Mouse (Mus musculus): ENCODE results near the gene Tmem198. TPM values are rescaled to one million over a fixed set of nuclear protein-coding genes. Genes with fewer than 3 reads are reported as not detected.

The Tmem198 gene
- polyA plus RNA-seq, 1 experiment, result 3.0 TPM

- H3K36me3 ChIP-seq (ENCODE audit: control insufficient read depth, insufficient read depth, low read length), result no peaks in the 10 kb centered on the region
- H3K27me3 ChIP-seq (ENCODE audit: control insufficient read depth, insufficient read depth, low read length), result peaks cover 7% of the 10 kb centered on the region; the same call in 1 of the 2 replicates
- no peak for DNase-seq
- no peak for TF ChIP-seq CTCF (IDR thresholded peaks at IDR 0.05; ENCODE audit: borderline replicate concordance, control insufficient read depth, extremely low read depth, insufficient read depth, low read length, poor library complexity)
- no peak for TF ChIP-seq POLR2A (IDR thresholded peaks at IDR 0.05; ENCODE audit: control insufficient read depth, extremely low read depth, insufficient read depth, low read length, poor library complexity)
- WGBS, result 81% methylated on average over 7 of the region's 7 CpGs
- no peaks in the 10 kb centered on the region for H3K4me1 ChIP-seq (replicated peaks; ENCODE audit: control insufficient read depth, insufficient read depth, low read length)
- no peak overlapping the region for H3K4me3 ChIP-seq (ENCODE audit: control insufficient read depth, insufficient read depth, low read length)
- no peak overlapping the region for H3K27ac ChIP-seq (ENCODE audit: control insufficient read depth, insufficient read depth, low read length)
Measured at GRCm38 (mm10) chr1:75460297-75460696, 19.0 kb upstream of the Tmem198 start.

GRCm38 (mm10) chr1:75462636-75463035, 16.7 kb upstream of the Tmem198 start:
- Histone ChIP-seq H3K27ac (ENCODE audit: control insufficient read depth, insufficient read depth, low read length) (no peak overlapping the region), H3K27me3 (ENCODE audit: control insufficient read depth, insufficient read depth, low read length) (peaks cover 5% of the 10 kb centered on the region; the same call in 1 of the 2 replicates), H3K36me3 (ENCODE audit: control insufficient read depth, insufficient read depth, low read length) (no peaks in the 10 kb centered on the region), H3K4me1 (replicated peaks; ENCODE audit: control insufficient read depth, insufficient read depth, low read length) (no peaks in the 10 kb centered on the region), H3K4me3 (ENCODE audit: control insufficient read depth, insufficient read depth, low read length) (no peak overlapping the region)
- no peak for DNase-seq
- WGBS, result 57% methylated on average over 1 of the region's 1 CpGs
- TF ChIP-seq POLR2A (IDR thresholded peaks at IDR 0.05; ENCODE audit: control insufficient read depth, extremely low read depth, insufficient read depth, low read length, poor library complexity) (no peak), CTCF (IDR thresholded peaks at IDR 0.05; ENCODE audit: borderline replicate concordance, control insufficient read depth, extremely low read depth, insufficient read depth, low read length, poor library complexity) (no peak)

- Histone ChIP-seq H3K4me3 (ENCODE audit: control insufficient read depth, insufficient read depth, low read length) (no peak overlapping the region), H3K4me1 (replicated peaks; ENCODE audit: control insufficient read depth, insufficient read depth, low read length) (no peaks in the 10 kb centered on the region), H3K27ac (ENCODE audit: control insufficient read depth, insufficient read depth, low read length) (no peak overlapping the region), H3K36me3 (ENCODE audit: control insufficient read depth, insufficient read depth, low read length) (no peaks in the 10 kb centered on the region), H3K27me3 (ENCODE audit: control insufficient read depth, insufficient read depth, low read length) (no peaks in the 10 kb centered on the region; the same call in 1 of the 2 replicates)
- 93% methylated on average over 5 of the region's 5 CpGs for WGBS
- no peak for DNase-seq
- TF ChIP-seq POLR2A (IDR thresholded peaks at IDR 0.05; ENCODE audit: control insufficient read depth, extremely low read depth, insufficient read depth, low read length, poor library complexity) (no peak), CTCF (IDR thresholded peaks at IDR 0.05; ENCODE audit: borderline replicate concordance, control insufficient read depth, extremely low read depth, insufficient read depth, low read length, poor library complexity) (no peak)
Measured at GRCm38 (mm10) chr1:75463652-75464204, 15.6 kb upstream of the Tmem198 start.

DNA sequence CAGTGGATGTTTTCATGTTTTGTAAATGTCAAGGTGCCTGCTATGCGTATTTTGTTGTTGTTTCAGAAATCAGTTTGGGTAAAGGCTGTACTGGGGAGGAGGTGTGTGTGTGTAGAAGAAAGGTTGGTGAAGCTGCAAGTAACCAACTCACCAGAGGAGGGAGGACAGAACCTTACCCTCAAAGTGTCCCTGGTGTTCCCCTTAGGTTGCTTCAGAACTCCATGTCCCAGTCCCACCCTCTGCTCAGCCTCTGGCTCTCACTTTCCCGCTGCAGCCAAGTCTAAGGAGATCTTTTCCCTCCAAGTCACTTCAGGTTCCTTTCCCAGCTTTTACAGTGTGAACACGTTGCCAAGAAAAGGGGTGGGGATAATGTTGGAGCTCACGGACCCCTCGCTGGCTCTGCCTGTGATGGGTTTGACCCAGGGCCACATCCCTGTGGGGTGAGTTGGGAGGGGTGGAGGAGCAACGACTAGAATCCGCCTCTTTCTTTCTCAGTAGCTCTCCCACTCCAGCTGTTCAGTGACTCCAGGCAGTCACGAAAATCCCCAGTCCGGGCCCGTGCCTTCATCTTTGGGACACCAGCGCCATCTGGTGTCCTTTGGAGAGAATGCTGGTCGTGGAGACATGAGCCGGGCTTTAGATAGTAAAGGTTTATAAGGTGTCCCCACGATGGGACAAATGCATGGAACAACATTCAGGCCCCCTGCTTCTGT, 12.0 kb upstream of the Tmem198 start:
- Histone ChIP-seq H3K27ac (ENCODE audit: control insufficient read depth, insufficient read depth, low read length) (no peak overlapping the region), H3K36me3 (ENCODE audit: control insufficient read depth, insufficient read depth, low read length) (no peaks in the 10 kb centered on the region), H3K4me1 (replicated peaks; ENCODE audit: control insufficient read depth, insufficient read depth, low read length) (no peaks in the 10 kb centered on the region), H3K4me3 (ENCODE audit: control insufficient read depth, insufficient read depth, low read length) (no peak overlapping the region), H3K27me3 (ENCODE audit: control insufficient read depth, insufficient read depth, low read length) (no peaks in the 10 kb centered on the region)
- no peak for TF ChIP-seq POLR2A (IDR thresholded peaks at IDR 0.05; ENCODE audit: control insufficient read depth, extremely low read depth, insufficient read depth, low read length, poor library complexity)
- TF ChIP-seq CTCF (IDR thresholded peaks at IDR 0.05; ENCODE audit: borderline replicate concordance, control insufficient read depth, extremely low read depth, insufficient read depth, low read length, poor library complexity), result peak; percentile 87
- DNase-seq, result peak; percentile 57
- 13% methylated on average over 14 of the region's 14 CpGs for WGBS

DNA sequence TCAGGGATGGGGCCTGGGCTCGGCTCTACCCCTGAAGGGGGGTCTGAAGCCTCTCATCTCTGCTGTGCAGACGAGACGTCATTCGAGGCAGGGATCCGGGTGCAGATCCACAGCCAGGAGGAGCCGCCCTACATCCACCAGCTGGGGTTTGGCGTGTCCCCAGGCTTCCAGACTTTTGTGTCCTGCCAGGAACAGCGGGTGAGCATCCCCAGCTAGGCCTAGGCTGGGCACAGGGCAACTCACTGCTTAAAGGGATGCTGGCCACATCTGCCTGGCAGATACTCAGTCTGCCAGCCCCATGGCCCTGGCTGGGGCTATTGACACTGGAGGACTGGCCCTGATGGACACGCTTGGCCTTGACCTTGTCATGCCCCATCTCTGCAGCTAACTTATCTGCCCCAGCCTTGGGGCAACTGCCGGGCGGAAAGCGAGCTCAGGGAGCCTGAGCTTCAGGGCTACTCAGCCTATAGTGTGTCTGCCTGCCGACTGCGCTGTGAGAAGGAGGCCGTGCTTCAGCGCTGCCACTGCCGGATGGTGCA, 10.0 kb upstream of the Tmem198 start:
- no peak for TF ChIP-seq POLR2A (IDR thresholded peaks at IDR 0.05; ENCODE audit: control insufficient read depth, extremely low read depth, insufficient read depth, low read length, poor library complexity)
- Histone ChIP-seq H3K27me3 (ENCODE audit: control insufficient read depth, insufficient read depth, low read length) (no peaks in the 10 kb centered on the region), H3K27ac (ENCODE audit: control insufficient read depth, insufficient read depth, low read length) (no peak overlapping the region), H3K4me3 (ENCODE audit: control insufficient read depth, insufficient read depth, low read length) (no peak overlapping the region), H3K4me1 (replicated peaks; ENCODE audit: control insufficient read depth, insufficient read depth, low read length) (no peaks in the 10 kb centered on the region), H3K36me3 (ENCODE audit: control insufficient read depth, insufficient read depth, low read length) (no peaks in the 10 kb centered on the region)
- WGBS, result 83% methylated on average over 17 of the region's 17 CpGs
- no peak for DNase-seq

GRCm38 (mm10) chr1:75476441-75476840, 2.9 kb upstream of the Tmem198 start:
- H3K27me3 ChIP-seq (ENCODE audit: control insufficient read depth, insufficient read depth, low read length), result no peaks in the 10 kb centered on the region; the same call in 1 of the 2 replicates
- TF ChIP-seq POLR2A (IDR thresholded peaks at IDR 0.05; ENCODE audit: control insufficient read depth, extremely low read depth, insufficient read depth, low read length, poor library complexity), result no peak
- TF ChIP-seq CTCF (IDR thresholded peaks at IDR 0.05; ENCODE audit: borderline replicate concordance, control insufficient read depth, extremely low read depth, insufficient read depth, low read length, poor library complexity), result no peak

More at GRCm38 (mm10) chr1:75476441-75476840, 2.9 kb upstream of the Tmem198 start:
- H3K27ac ChIP-seq (ENCODE audit: control insufficient read depth, insufficient read depth, low read length), result no peak overlapping the region
- H3K4me3 ChIP-seq (ENCODE audit: control insufficient read depth, insufficient read depth, low read length), result no peak overlapping the region
- no peaks in the 10 kb centered on the region for H3K36me3 ChIP-seq (ENCODE audit: control insufficient read depth, insufficient read depth, low read length)
- no peak for DNase-seq
- WGBS, result 97% methylated on average over 11 of the region's 11 CpGs
- peaks cover 9% of the 10 kb centered on the region for H3K4me1 ChIP-seq (replicated peaks; ENCODE audit: control insufficient read depth, insufficient read depth, low read length)

All from thymus, adult 2 months (tissue).